Mouse (Mus musculus) liver, embryonic 15.5 days (tissue): Measurements from ENCODE around the gene Klrk1. TPM values are rescaled to one million over a fixed set of nuclear protein-coding genes. Genes with fewer than 3 reads are reported as not detected.

Experiments used
- ATAC-seq: fragments of 200-750 bp; cut with Nextera tagmentation; 2 replicates; pipeline ENCODE4 v1.8.0; 2017; ENCODE audit warnings: moderate number of reproducible peaks, mild to moderate bottlenecking, moderate library complexity; ENCODE audit not compliant: insufficient read depth
- H3K27ac ChIP-seq: fragments of 300-500 bp; sonication (generic); replicated peaks from 2 replicates; pipeline ENCODE4 v1.5.1; 2015; ENCODE audit warnings: mild to moderate bottlenecking, inconsistent platforms
- H3K27me3 ChIP-seq: fragments of 300-500 bp; sonication (generic); 2 replicates; pipeline ENCODE4 v1.6.1; 2015; ENCODE audit warnings: mild to moderate bottlenecking, inconsistent platforms
- H3K36me3 ChIP-seq: fragments of 300-500 bp; sonication (generic); replicated peaks from 2 replicates; pipeline ENCODE4 v1.6.1; 2015; ENCODE audit warnings: moderate library complexity, mild to moderate bottlenecking, inconsistent platforms
- H3K4me1 ChIP-seq: fragments of 300-500 bp; sonication (generic); replicated peaks from 2 replicates; pipeline ENCODE4 v1.6.1; 2015; ENCODE audit warnings: inconsistent platforms
- H3K4me2 ChIP-seq: fragments of 300-500 bp; sonication (generic); 2 replicates; pipeline ENCODE4 v1.6.1; 2015; ENCODE audit warnings: moderate library complexity, mild to moderate bottlenecking, inconsistent platforms
- H3K4me3 ChIP-seq: fragments of 300-500 bp; sonication (generic); replicated peaks from 2 replicates; pipeline ENCODE4 v1.5.1; 2015; ENCODE audit warnings: mild to moderate bottlenecking, inconsistent platforms
- H3K9ac ChIP-seq: fragments of 300-500 bp; sonication (generic); 2 replicates; pipeline ENCODE4 v1.6.1; 2015; ENCODE audit warnings: moderate library complexity, mild to moderate bottlenecking, inconsistent platforms
- H3K9me3 ChIP-seq: fragments of 300-500 bp; sonication (generic); replicated peaks from 2 replicates; pipeline ENCODE4 v1.6.1; 2016; ENCODE audit warnings: inconsistent platforms
- WGBS: fragments of 180-500 bp; shearing (Covaris S2); methylation state at CpG from one replicate; pipeline ENCODE4 v1.1.7; 2015; ENCODE audit warnings: mixed read lengths; ENCODE audit not compliant: insufficient replicate concordance; 5-methylcytosine and 5-hydroxymethylcytosine counted together
- polyA plus RNA-seq: library from polyadenylated mRNA; unstranded; fragments of >200 nt; fragmentation: Nextera tagmentation; extraction: Ambion mirVana; gene quantifications from 2 replicates; pipeline ENCODE4 v1.2.1, GENCODE M21; 2015

Klrk1 gene
- polyA plus RNA-seq, 1 experiment from 2014 or later, result 0.93 TPM

DNA sequence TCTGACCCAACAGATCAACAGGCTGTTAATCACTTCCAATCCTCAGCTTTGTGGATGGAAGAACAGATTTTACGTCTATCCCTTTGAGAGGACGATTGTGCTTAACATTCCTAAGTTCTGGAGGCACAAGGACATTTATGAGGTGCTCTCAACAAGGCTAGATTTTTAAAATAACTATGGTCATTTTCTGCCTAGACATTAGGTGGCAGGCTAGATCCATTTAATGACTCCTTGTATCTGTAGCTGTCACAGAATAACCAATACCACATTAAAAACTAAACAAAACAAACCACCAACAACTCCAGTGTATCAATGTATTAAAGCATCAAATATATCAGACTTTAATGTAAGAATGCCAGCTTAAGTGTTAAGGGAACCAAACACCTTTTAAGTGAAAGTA lies 48.3 kb downstream of the Klrk1 start:
- Histone ChIP-seq H3K4me3 (no peak overlapping the region), H3K36me3 (no peaks in the 10 kb centered on the region), H3K9me3 (no peaks in the 10 kb centered on the region), H3K9ac (no peak overlapping the region), H3K4me1 (no peaks in the 10 kb centered on the region), H3K4me2 (no peak overlapping the region), H3K27me3 (no peaks in the 10 kb centered on the region), H3K27ac (no peak overlapping the region)
- no peak for ATAC-seq
- WGBS, result 18% methylated on average over 2 of the region's 2 CpGs

DNA sequence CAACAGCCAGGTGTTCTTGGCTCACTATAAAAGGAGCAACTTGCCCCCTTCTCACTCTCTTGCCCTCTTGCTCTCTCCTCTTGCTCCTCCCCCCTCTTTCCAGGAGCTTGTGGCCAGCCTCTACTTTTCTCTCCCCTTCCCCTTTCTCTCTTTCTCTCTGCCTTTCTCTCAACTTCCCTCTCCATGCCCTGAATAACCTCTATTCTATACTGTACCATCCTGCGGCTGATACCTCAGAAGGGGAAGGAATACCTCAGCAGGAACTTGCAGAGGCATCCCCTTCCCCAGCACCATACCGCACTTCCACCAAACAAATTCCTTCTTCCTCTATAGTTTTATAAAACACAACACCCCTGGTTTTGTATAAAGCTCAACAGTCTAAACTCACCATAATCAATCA lies 58.4 kb downstream of the Klrk1 start:
- H3K4me1 ChIP-seq, result no peaks in the 10 kb centered on the region
- no peaks in the 10 kb centered on the region for H3K27me3 ChIP-seq
- no peak overlapping the region for H3K4me2 ChIP-seq
- no peaks in the 10 kb centered on the region for H3K36me3 ChIP-seq
- H3K9ac ChIP-seq, result no peak overlapping the region
- no peak overlapping the region for H3K4me3 ChIP-seq
- H3K27ac ChIP-seq, result no peak overlapping the region
- 20% methylated on average over 2 of the region's 2 CpGs for WGBS
- no peak for ATAC-seq
- no peaks in the 10 kb centered on the region for H3K9me3 ChIP-seq

Other genes with a start within 250 kb of the Klrk1 start
- gene Clec12b, start 238.0 kb downstream of the Klrk1 start, polyA plus RNA-seq, result 0.06 and 0.08 TPM in 2 replicates
- 23.6 and 27.2 TPM in 2 replicates for gene Clec1b, start 226.6 kb downstream of the Klrk1 start, polyA plus RNA-seq
- gene Clec9a, start 215.0 kb downstream of the Klrk1 start, polyA plus RNA-seq, result 0.22 and 0.25 TPM in 2 replicates
- 0.40 and 0.41 TPM in 2 replicates for gene Clec1a, start 171.9 kb downstream of the Klrk1 start, polyA plus RNA-seq
- gene Olr1, start 116.7 kb downstream of the Klrk1 start, polyA plus RNA-seq, result 1.2 and 1.3 TPM in 2 replicates
- gene Tmem52b, start 111.3 kb downstream of the Klrk1 start, polyA plus RNA-seq, result 0.02 TPM in 1 of 2 replicates, not detected in the other
- 26.3 and 27.7 TPM in 2 replicates for gene Gabarapl1, start 90.7 kb downstream of the Klrk1 start, polyA plus RNA-seq
- gene Klre1, start 46.0 kb downstream of the Klrk1 start, polyA plus RNA-seq, result 0.07 TPM in 1 of 2 replicates, not detected in the other
- 0.70 and 0.76 TPM in 2 replicates for gene Klrd1, start 32.1 kb downstream of the Klrk1 start, polyA plus RNA-seq
- not detected in 2 replicates for gene Klrc3, start 19.5 kb upstream of the Klrk1 start, polyA plus RNA-seq
- gene Klrc2, start 36.8 kb upstream of the Klrk1 start, polyA plus RNA-seq, result not detected in 2 replicates
- 0.22 and 0.33 TPM in 2 replicates for gene Klrc1, start 55.1 kb upstream of the Klrk1 start, polyA plus RNA-seq
- not detected in 2 replicates for gene Klri1, start 93.3 kb upstream of the Klrk1 start, polyA plus RNA-seq
- 0.02 TPM in 1 of 2 replicates, not detected in the other for gene Klri2, start 116.6 kb upstream of the Klrk1 start, polyA plus RNA-seq
- not detected in 2 replicates for gene Gm156, start 160.4 kb upstream of the Klrk1 start, polyA plus RNA-seq
- gene Gm17631, start 238.8 kb upstream of the Klrk1 start, polyA plus RNA-seq, result not detected in 2 replicates